Mouse (Mus musculus) erythroblast, adult 5-6 weeks (primary cell): ENCODE measurements at regions not wholly inside any gene's neighbourhood (a gene's known extent, or its start where the extent isn't known, plus 50 kb on each side); places are given as distances from the start of the nearest gene placed in this dataset.

Source experiments
- ATAC-seq: replicated peaks from 2 replicates; pipeline ENCODE4 v1.8.0; 2016; ENCODE audit warnings: moderate number of reproducible peaks, mild to moderate bottlenecking, moderate TSS enrichment, inconsistent platforms; ENCODE audit not compliant: poor library complexity, low FRiP score, severe bottlenecking

DNA sequence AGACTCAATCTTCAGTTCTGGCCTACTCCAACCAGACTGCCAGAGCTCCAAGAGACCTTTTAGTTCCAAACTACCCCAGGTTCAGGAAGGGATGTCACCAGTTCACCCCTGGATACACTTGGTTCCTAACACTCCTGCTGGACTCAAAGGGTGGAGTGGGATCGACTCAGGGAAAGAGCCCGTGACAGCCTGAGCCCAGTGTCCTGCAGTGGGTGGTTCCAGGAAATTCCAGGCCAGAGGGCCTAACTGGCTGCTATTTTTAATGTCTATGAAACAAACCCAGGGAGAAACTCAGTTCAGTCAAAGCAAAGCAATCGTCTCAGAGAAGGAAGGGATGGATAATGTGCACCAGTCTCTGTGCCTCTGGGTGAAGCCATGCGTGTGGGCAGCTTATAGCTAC is 124.3 kb upstream of the Foxa2 start:
- no peak for ATAC-seq

- no peak for ATAC-seq
These were observed 124.9 kb upstream of the Foxa2 start for GRCm38 (mm10) chr2:148171699-148172098.

DNA sequence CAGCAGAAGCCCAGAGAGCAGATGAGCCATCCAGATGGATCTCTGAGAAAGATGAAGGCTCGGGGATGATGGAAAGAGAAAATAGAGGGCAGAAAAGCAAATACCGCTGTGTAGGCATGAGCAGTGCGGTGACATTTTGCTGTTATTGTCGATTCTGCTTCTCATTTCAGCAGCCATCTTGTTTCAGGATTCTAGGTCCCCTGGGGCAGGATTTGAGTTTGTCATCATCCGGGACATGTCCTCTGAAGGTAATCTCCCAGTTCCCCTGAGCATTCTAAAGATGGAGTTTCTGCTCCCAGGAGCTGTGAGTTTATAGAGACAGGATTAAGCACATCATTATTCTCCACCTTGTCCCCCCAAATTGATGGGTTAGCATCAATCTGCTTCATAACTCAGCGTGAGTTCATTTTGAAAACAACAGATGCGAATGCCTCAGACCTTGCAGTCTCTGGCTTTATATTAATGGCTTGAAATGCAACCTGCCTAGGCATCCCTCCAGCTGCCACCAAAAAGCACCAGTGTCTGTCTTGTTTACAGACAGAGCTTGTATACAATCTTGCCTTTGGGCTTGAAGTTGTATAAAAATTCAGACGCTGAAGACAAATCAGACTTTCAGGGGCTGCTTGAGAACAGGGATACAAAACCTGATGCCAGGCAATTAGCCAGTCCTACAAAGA is 128.6 kb upstream of the Foxa2 start:
- no peak for ATAC-seq

- ATAC-seq = no peak
These were observed 133.5 kb upstream of the Foxa2 start for GRCm38 (mm10) chr2:148180245-148180644.

DNA sequence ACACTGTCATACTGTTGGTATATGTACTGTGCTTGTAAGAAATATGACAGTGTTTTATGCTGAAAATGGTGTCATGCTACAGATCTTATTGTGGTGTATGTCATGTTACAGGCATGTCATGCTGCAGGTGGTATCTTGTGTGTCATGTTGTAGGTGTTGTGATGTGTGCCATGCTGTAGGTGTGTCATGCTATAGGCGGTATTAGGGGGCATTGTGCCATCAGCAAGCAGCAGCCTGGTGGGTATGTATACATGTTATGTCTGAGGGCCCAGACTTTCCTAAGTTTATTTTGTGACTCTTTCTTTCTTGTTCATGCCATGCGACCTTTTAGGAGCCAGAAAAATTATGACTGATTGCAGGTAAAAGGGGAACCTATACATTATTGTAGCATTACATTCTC is 134.7 kb upstream of the Foxa2 start:
- ATAC-seq = no peak

DNA sequence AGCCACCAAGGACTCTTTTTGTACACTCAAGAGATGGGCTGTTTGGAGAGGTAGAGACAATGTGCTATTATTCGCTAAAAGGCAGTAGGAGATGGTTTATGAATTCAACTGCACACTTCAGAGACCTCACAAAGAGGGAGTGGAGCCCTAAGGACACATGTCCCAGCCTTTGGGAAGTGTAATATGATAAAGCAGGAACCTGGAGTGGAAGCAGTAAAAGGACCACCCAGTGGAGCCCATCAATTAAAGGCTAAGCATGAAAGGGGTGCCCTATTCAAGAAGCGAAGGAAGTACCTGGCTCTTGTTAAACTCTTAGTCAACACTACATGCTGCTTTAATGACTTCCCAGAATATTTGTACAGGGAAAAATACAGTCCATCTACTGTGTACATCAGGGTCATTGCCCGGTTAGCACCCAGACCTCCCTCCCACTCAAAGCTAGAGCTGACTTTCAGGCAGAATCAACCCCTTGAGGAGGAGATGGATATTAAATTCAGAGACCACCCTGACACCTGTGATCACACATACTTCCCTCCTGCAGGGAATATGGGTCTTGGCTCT is 135.8 kb upstream of the Foxa2 start:
- no peak for ATAC-seq

DNA sequence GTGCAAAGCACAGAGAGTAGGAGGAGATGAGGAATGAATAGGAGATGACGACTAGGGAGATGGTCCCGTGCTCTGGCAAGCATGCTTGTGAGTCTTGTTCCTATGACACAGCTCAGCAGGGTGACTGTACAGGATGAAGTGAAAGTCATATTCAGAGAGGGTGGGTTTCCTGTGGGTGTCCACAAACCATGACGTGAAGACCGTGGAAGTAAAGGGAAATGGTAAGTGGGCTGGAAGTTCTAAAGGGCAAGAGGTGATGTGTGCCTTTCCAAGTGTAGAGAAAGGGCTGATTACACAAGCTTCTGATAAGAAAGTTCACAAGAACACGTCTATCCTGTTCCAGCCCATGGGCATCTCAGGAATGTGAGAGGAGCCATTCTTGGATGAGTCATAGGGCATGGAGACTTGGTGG is 138.0 kb upstream of the Foxa2 start:
- no peak for ATAC-seq

DNA sequence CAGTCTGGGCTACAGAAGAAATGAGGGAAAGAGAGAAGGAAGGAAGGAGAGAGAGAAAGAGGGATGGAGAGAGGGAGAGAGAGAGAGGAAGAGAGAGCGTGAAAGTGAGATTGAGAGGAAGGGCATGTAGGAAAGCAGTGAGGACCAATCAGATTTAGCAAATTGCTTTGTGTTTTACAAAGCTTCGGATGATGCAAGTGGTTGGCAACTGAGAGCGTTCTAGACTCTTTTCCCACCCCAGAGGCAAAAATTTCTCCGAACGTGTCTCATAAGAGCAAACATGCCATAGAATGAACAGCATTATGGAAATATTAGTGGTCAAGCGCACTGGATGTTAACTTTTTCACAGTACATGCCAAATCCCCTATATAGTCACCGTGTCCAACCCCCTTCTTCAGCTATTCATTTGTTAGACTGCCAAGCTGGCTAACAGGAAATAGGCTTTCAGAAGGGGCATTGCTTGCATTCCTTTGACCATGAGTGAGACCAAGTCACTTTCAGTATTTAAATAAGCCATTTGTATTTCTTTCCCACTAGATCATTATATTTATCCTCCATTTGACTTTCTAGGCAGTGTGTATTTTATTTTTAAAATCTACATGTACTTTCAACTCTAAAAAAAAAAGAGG is 139.7 kb upstream of the Foxa2 start:
- no peak for ATAC-seq

GRCm38 (mm10) chr2:148188865-148189264 is 142.1 kb upstream of the Foxa2 start:
- ATAC-seq = no peak

GRCm38 (mm10) chr2:148189287-148189686 is 142.5 kb upstream of the Foxa2 start:
- no peak for ATAC-seq

- no peak for ATAC-seq
These were observed 146.2 kb upstream of the Foxa2 start for GRCm38 (mm10) chr2:148192946-148193345.

- ATAC-seq = no peak
These were observed 150.7 kb upstream of the Foxa2 start for GRCm38 (mm10) chr2:148197375-148198015.

DNA sequence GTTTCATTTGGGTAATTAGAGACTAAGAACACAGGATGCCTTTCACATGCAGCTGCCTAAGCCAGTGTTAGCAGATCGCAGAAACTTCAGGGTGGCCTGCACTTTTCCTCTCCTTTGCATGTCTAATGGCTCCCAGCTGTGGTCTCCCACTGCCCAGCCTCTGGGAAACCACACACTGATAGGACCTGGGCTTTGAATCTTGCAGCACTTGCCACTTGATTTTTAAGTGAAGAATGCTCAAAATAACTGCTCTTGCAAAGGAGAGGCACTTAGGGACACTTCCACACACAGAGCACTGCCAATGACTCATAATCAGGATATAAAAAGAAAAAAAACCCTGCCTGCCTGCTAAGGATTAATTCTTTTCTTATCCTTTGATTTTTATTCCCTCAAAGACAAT is 159.9 kb upstream of the Foxa2 start:
- ATAC-seq = no peak

GRCm38 (mm10) chr2:148210813-148211212 is 164.0 kb upstream of the Foxa2 start:
- no peak for ATAC-seq

DNA sequence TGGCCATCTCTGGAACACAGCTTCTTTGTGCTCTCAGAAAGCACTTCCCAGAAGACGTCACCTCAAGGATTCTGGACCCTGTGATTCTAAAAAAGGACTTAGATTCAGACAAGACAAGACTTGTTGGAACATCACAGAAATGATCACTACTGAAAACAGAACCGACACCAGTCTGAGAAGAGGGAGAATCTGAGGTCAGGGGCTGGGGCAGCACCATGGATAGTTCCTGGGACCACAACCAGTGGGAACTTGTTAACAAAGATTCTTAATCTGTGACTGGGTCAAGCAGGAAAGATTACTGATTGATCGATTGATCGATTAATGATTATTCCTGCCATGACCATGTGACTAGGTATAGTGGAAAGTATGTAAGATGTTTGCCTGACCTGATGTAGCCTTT is 170.4 kb upstream of the Foxa2 start:
- no peak for ATAC-seq

GRCm38 (mm10) chr2:148233691-148234300 is 161.3 kb upstream of the Sstr4 start:
- ATAC-seq = no peak

DNA sequence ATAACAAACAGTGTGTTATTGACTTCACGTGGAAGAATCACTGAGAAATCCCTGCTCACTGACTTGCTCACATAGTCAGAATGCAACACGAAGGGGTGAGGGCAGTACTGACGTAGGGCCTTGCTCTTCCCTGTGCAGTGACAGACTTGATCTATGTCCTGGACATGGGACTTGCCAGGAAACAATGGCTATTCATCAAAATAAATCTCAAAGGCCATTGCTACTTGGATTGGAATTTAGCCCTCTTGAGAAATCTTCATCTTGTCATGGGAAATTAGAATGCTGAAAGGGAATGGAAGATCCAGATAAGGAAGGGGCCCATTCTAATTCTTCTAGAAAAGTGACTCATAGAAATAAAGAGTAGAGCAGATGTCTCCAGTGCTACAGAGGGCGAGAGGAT is 158.0 kb upstream of the Sstr4 start:
- ATAC-seq = no peak

GRCm38 (mm10) chr2:148239046-148239445 is 156.1 kb upstream of the Sstr4 start:
- no peak for ATAC-seq

DNA sequence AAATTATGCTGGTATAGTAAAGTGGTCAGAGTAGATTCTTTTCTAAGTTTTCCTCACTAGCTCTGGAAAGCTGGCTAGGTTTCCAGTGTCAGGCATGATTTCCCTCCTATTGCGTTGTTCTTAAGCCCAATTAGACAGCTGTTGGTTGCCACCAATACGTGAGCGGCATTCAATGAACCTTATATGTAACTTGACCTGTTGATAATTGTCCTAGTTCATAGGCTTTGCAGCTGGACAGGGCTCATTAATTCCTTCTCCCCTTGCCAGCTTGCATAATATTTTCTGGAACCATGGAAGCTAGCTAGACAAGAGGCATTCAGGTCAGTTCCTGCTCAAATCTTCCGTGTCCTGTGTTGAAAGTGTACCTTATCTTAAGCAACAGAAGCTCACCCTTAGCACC is 152.9 kb upstream of the Sstr4 start:
- ATAC-seq = no peak

DNA sequence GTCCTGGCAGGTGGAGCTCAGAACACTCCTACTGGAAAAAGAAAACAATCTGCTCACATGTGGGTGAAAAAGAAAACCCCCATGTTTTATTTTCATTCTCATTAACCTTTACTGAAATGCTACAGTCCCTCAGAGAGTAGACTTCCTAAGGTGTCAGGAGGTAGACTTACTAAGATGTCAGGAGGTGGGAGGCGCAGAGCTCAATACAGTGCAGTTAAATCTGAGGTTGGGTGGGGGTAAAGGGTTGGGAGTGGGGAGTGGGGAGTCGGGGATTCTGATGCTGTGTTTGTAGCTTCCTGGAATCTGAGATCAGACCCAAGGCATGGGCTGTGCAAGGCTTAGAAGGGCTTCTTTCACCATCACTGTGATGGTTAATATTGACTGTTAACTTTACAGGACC is 149.6 kb upstream of the Sstr4 start:
- ATAC-seq = no peak

GRCm38 (mm10) chr2:148250902-148251301 is 144.2 kb upstream of the Sstr4 start:
- ATAC-seq = no peak
